Mouse (Mus musculus) small intestine, adult 2 months (tissue): ENCODE results near the gene Thap4.
"Not testable (repeated sequence)": the region's sequence is repeated elsewhere in the genome, so short reads cannot be mapped to it uniquely, and the experiment has no call there.

ENCODE experiments used
- CTCF ChIP-seq: fragments of 200-500 bp; IDR thresholded peaks from 2 replicates; pipeline ENCODE4 v1.5.1; 2012; ENCODE audit warnings: low read depth, mild to moderate bottlenecking, control low read depth, inconsistent platforms, low read length, moderate library complexity, mixed read lengths; ENCODE audit not compliant: insufficient replicate concordance, insufficient read length; ENCODE audit errors: extremely low read depth
- POLR2A ChIP-seq: fragments of 200-500 bp; IDR thresholded peaks from 2 replicates; pipeline ENCODE4 v1.6.1; 2012; ENCODE audit warnings: low read depth, mild to moderate bottlenecking, control low read depth, inconsistent platforms, low read length, moderate library complexity

- not testable (repeated sequence) for TF ChIP-seq CTCF, POLR2A
Observed at GRCm38 (mm10) chr1:93658559-93658958, 96.1 kb downstream of the Thap4 start, which contains the start of gene Stk25.
